Mouse (Mus musculus) E14TG2a.4 (cell line): Measurements from ENCODE around the gene Dgkd.

Experiments used
- H3K27me3 ChIP-seq: 2 replicates; pipeline ENCODE4 v1.6.1; 2014; ENCODE audit warnings: low read length, control low read depth; ENCODE audit not compliant: insufficient read depth
- H3K36me3 ChIP-seq: 2 replicates; pipeline ENCODE4 v1.6.1; 2014; ENCODE audit warnings: low read length, control low read depth; ENCODE audit not compliant: insufficient read depth
- H3K4me1 ChIP-seq: replicated peaks from 2 replicates; pipeline ENCODE4 v1.6.1; 2014; ENCODE audit warnings: low read depth, low read length, control low read depth
- H3K4me3 ChIP-seq: replicated peaks from 2 replicates; pipeline ENCODE4 v1.5.1; 2014; ENCODE audit warnings: mild to moderate bottlenecking, low read length
- H3K9me3 ChIP-seq: 2 replicates; pipeline ENCODE4 v1.6.1; 2014; ENCODE audit warnings: low read length, control low read depth
- CTCF ChIP-seq: conservative IDR thresholded peaks from 2 replicates; pipeline ENCODE4 v1.5.1; 2014; ENCODE audit warnings: low read length
- NANOG ChIP-seq: IDR thresholded peaks from 2 replicates; pipeline ENCODE4 v1.6.1; 2014; ENCODE audit warnings: borderline replicate concordance, low read length, mixed read lengths
- POU5F1 ChIP-seq: IDR thresholded peaks from 2 replicates; pipeline ENCODE4 v1.6.1; 2014; ENCODE audit warnings: low read length, borderline replicate concordance

Gene Dgkd

DNA sequence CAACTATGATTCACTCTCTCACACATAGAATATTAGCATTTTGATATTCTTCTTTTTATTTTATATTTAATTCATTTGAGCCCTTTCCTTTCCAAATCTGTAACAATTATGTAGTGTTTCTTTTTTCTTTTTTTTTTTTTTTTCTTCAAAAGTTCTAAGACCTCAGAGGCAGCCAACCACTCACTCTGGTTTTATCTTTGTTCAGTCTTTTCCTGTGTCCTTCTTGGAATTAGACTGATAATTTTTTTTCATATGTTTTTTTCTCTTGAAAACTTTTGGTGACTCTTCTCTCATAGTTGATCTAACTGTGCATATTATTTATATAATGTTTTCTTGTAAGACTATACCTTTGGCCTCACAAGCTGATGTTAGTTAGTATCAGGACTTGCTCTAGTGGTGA is 29.5 kb downstream of the Dgkd start:
- Histone ChIP-seq H3K9me3 (no peaks in the 10 kb centered on the region), H3K4me1 (peaks cover 24% of the 10 kb centered on the region), H3K27me3 (no peaks in the 10 kb centered on the region), H3K36me3 (peaks cover 34% of the 10 kb centered on the region), H3K4me3 (no peak overlapping the region)
- TF ChIP-seq CTCF (no peak), NANOG (no peak), POU5F1 (no peak)

DNA sequence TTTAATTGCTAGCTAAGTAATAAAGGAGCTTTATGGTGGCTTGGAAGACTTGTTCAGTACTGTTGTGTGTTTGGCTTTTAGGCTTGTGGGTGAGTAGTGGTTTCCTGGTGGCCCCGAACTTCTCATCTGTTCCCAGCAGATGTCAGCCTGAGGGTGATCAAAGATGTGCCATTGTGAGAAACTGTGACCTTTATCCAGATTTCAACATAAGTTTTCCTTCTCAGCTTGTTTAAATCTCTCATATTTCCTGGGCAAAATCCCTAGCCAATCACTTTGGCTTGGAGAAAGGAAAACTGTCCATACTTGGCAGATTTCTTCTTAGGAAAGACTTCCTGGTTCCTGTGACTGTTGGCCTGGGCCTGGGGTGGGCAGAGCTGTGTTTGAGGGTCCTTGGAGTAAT is 37.9 kb downstream of the Dgkd start:
- H3K4me1 ChIP-seq = no peaks in the 10 kb centered on the region
- H3K36me3 ChIP-seq = 0 out of 2 replicates have a peak, but pooled peaks cover 4% of the 10 kb centered on the region
- no peaks in the 10 kb centered on the region for H3K27me3 ChIP-seq
- no peak overlapping the region for H3K4me3 ChIP-seq
- no peaks in the 10 kb centered on the region for H3K9me3 ChIP-seq
- TF ChIP-seq NANOG (no peak), POU5F1 (no peak), CTCF (no peak)

DNA sequence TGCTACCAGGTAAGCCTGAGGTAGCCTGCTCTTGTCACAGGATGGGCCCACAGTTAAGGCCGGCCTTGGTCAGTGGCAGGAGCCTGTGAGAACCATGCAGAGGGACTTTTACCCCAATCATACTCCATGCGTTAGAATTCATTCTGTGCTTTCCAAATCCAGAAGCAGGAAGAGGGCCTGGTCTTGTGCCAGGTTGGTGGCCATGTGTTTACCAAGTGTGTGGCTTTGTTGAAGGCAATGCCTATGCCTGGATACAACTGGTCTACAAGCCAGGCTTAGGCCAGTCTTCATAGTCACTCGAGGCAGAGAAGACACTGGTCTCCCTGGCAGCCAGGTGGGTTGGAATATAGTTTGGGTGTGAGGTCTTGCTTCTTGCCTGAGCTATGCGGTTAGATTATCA is 38.5 kb downstream of the Dgkd start:
- no peak for TF ChIP-seq POU5F1
- no peak for TF ChIP-seq CTCF
- TF ChIP-seq NANOG = no peak
- H3K9me3 ChIP-seq = no peaks in the 10 kb centered on the region
- no peaks in the 10 kb centered on the region for H3K4me1 ChIP-seq
- H3K27me3 ChIP-seq = no peaks in the 10 kb centered on the region
- H3K36me3 ChIP-seq = 0 out of 2 replicates have a peak, but pooled peaks cover 4% of the 10 kb centered on the region
- no peak overlapping the region for H3K4me3 ChIP-seq

DNA sequence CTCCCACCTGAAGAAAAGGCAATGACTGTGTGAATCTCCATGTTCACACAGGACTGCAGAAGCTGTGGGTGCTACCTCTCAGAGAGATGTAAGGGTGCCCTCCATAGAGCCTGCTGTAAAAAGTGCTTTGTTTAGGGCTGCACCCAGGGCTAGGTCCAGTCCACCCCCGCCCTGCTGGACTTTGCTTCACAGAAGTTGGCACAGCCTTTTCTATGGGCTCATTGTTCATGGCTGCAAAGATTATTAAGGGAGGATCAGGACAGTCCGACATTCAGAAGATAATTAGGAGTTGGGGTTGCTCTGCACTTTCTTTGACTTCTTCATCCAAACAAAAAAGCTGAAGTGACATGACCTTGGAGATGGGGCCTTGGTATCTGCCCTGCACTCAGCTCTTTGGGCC is 39.4 kb downstream of the Dgkd start:
- no peaks in the 10 kb centered on the region for H3K27me3 ChIP-seq
- no peaks in the 10 kb centered on the region for H3K4me1 ChIP-seq
- H3K4me3 ChIP-seq = no peak overlapping the region
- no peak for TF ChIP-seq NANOG
- no peak for TF ChIP-seq CTCF
- no peak for TF ChIP-seq POU5F1
- H3K36me3 ChIP-seq = 0 out of 2 replicates have a peak, but pooled peaks cover 4% of the 10 kb centered on the region
- no peaks in the 10 kb centered on the region for H3K9me3 ChIP-seq

DNA sequence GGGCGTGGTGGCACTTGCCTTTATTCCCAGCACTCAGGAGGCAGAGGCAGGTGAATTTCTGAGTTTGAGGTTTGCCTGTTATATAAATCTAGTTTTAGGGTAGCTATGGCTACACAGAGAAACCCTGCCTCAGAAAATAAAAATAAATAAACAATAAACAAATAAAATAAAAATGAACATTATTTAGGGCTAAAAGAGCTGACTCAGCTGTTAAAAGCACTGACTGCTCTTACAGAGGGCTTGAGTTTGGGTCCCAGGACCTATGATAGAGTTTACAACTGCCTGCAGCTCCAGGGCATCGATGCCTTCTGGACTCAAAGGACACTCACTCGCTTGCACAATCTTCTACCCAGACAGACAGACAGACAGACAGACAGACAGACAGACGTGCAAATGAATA is 40.3 kb downstream of the Dgkd start:
- Histone ChIP-seq H3K36me3 (0 out of 2 replicates have a peak, but pooled peaks cover 4% of the 10 kb centered on the region), H3K4me3 (no peak overlapping the region), H3K4me1 (no peaks in the 10 kb centered on the region), H3K9me3 (no peaks in the 10 kb centered on the region), H3K27me3 (no peaks in the 10 kb centered on the region)
- TF ChIP-seq NANOG = no peak
- no peak for TF ChIP-seq POU5F1
- TF ChIP-seq CTCF = no peak

DNA sequence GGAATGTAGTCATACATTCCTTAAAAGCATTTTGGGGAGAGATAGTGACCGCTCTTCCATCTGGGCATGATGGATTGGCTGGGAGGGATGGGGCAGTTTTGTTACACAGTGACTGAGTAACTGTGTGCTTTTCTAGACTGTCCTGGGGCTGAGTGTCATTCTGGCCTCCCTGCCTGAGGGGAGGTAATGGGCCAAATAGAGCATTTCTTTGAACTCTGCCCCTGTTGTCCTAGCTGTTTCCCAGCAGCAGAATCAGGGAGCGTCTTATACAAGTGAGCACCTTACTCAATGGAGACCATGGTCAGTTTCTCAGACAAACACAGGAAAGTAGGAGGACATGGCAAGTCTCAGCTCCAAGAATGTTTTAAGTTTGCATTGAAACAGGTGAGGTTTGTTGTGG is 43.8 kb downstream of the Dgkd start:
- no peak overlapping the region for H3K4me3 ChIP-seq
- H3K36me3 ChIP-seq = peaks cover 10% of the 10 kb centered on the region
- peaks cover 7% of the 10 kb centered on the region; the same call in 1 of the 2 replicates for H3K4me1 ChIP-seq
- no peaks in the 10 kb centered on the region for H3K27me3 ChIP-seq
- no peaks in the 10 kb centered on the region for H3K9me3 ChIP-seq
- TF ChIP-seq POU5F1 = no peak
- TF ChIP-seq NANOG = no peak
- TF ChIP-seq CTCF = no peak

DNA sequence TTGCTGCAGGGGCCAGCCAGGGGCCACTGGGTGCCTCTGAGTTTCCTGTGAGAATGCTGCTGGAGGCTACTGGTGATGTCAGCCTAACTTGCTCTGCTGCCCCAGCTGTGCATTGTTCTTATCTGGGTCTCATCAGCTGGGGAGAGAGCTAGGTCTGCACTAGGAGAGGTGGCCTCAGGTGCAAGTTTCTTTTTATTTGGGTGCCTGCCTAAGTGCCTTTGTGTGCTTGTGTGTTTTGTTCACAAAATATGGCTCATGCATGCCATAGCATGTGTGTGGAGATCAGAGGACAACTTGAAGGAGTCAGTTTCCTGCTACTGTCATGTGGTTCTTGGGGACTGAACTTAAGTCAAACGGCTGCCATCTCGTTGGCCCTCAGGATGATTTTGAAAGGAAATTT is 46.6 kb downstream of the Dgkd start:
- Histone ChIP-seq H3K36me3 (peaks cover 13% of the 10 kb centered on the region), H3K4me1 (peaks cover 7% of the 10 kb centered on the region; the same call in 1 of the 2 replicates), H3K4me3 (no peak overlapping the region), H3K27me3 (no peaks in the 10 kb centered on the region), H3K9me3 (no peaks in the 10 kb centered on the region)
- TF ChIP-seq POU5F1 (no peak), NANOG (no peak), CTCF (no peak)

DNA sequence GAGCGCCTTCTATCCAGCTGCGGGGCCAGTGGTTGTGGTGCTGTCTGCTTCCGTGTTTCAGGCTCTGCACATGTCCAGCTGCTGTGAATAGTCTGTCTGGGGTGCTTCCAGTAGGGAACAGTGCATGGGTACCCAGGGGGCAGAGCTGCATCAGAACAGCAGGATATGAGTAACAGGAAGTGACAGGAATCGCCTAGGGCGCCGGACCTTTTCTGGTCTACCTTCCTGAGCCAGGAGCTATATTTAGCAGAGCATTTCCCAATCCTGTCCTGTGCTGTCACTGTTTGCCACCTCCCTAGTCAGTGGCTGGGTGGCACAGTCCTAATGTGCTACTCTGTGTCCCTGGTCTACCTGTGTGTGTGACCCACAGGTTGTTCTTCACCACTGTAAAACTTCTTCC is 47.9 kb downstream of the Dgkd start:
- H3K9me3 ChIP-seq = no peaks in the 10 kb centered on the region
- H3K4me3 ChIP-seq = no peak overlapping the region

DNA sequence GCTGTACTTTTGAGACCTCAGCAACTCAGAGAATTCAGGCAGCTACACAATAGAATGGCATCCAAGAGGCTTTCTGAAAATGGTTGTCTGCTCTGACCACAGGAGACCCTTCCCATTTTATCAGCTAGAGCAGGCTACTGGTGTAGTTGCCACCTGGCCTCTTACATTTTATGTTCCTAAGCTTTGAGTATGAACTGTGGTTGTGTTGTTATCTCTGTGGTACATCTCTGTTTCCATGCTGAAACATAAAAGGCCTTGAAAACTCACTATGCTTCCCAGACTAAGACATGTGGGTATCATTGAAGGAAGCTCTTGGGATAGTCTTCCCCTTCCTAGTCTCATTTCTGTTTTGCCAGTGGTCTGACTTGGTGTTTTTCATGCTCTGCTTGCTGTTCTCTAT is 49.1 kb downstream of the Dgkd start:
- H3K4me1 ChIP-seq = peaks cover 7% of the 10 kb centered on the region; the same call in 1 of the 2 replicates
- TF ChIP-seq NANOG (no peak), POU5F1 (no peak), CTCF (no peak)
- no peak overlapping the region for H3K4me3 ChIP-seq
- peaks cover 21% of the 10 kb centered on the region for H3K36me3 ChIP-seq
- no peaks in the 10 kb centered on the region for H3K9me3 ChIP-seq
- H3K27me3 ChIP-seq = no peaks in the 10 kb centered on the region

More for the DNA sequence above, 47.9 kb downstream of the Dgkd start:
- no peak for TF ChIP-seq POU5F1
- no peak for TF ChIP-seq CTCF
- TF ChIP-seq NANOG = no peak
- H3K4me1 ChIP-seq = peaks cover 7% of the 10 kb centered on the region; the same call in 1 of the 2 replicates
- H3K36me3 ChIP-seq = peaks cover 13% of the 10 kb centered on the region
- no peaks in the 10 kb centered on the region for H3K27me3 ChIP-seq
